Mouse (Mus musculus) left cerebral cortex, postnatal 36 days (tissue): Measurements from ENCODE around the gene Fat3. TPM values are rescaled to one million over a fixed set of nuclear protein-coding genes. Genes with fewer than 3 reads are reported as not detected.

Experiments
- DNase-seq, 2 experiments: peaks; one replicate each; pipeline ENCODE4 v3.0.0; 2021 to 2022; ENCODE audit warnings: low spot score in 2 of 2, mixed read lengths in 1 of 2
- intact Hi-C: fragments of 180-260 bp; cut with DNase I; formaldehyde crosslinking; loops from one replicate; pipeline ENCODE4 v1.15.1; 2025
- total RNA-seq, 2 experiments: library from RNA; stranded (reverse); gene quantifications; 2 replicates each; pipeline ENCODE4 v1.2.3; 2021

The Fat3 gene
- total RNA-seq, 2 experiments from 2014 or later, result 73.1 to 78.6 TPM

DNA sequence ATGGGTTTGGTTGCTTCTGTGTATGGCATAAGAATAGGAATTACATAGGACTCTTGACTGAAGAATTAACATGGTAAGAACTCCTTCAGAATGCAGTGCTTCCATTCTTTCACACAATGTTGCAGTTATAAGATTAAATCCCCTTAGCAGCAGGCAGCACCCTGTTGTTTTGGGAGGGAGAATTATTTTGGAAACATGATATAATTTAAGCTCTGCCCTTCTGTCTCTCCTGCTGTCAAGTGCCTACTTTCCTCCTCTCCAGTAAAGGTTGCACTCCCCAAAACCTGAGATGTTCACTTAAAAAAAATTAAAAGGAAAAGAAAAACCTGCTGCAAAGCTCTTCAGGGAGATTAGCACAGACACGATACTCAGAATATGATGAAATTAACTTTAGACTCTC lies 228.3 kb downstream of the Fat3 start:
- intact Hi-C loops, result no loop called here
- no peak for DNase-seq

DNA sequence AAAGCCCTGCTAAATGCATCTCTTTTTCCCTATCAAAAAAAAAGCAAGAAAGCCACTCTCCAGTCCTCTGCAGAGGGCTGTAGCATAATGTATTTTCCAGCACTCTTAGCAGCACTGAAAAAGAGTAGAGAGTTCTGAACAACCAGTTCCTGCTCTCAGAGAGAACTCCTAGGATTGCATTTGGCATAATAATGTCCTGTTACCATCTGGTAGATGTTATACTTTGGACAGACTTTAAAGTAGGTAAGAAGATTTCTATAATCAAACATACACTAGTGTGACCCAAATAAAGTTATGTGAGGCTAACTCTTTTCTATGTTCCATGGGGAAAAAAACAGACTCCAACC lies 230.3 kb downstream of the Fat3 start:
- no peak for DNase-seq
- intact Hi-C loops, result no loop called here

DNA sequence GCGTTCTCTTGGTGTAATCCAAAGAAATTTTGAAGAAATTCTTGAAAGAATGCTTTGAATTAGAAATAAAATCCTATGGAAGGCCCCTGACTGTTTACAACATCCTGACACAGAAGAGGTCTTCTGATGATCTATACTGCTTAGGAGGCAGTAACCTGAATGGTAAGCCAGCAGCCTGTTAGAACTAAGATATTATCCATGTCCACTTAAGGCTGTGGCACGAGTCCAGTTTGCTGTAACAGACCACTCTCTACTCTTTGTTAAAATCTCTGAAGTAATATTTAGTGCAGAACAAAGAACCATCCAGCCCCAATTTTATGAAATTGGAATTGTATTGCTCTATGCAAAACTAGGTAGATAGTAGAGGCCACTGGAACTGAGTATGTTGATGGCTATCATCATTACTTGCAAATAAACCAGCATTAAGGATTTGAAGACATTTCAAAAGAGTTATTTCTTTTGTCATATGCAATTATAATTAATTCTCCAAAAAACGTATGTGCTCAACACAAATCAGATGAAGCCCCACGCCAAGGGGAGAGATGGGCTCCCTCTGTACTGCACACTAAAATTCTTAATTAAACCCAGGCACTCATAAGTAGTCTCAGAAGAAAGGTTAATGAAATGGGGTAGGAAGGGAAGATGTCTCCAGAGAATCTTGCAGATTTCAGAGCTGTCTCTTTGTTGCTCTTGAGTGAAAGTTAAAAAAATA lies 230.9 kb downstream of the Fat3 start:
- intact Hi-C loops, result no loop called here
- no peak for DNase-seq

DNA sequence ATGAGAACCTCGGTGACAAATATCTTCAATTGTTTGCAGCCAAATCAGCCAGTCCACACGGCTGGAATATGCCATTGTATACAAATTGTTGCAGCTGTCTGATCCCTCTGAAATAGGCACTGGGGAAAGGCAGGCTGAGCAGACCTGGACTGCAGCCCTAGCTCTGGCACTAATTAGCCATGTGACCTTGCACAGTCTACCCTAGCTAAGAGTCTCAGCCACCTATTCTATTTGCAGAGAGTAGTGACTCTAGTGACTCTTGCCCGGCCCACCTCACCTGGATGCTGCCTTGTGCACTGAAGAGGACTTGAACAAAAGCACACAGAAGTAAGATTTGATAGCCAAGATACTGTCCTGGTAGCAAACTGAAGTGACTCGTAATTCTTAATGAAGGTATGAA lies 235.6 kb downstream of the Fat3 start:
- intact Hi-C loops, result no loop called here
- no peak for DNase-seq

DNA sequence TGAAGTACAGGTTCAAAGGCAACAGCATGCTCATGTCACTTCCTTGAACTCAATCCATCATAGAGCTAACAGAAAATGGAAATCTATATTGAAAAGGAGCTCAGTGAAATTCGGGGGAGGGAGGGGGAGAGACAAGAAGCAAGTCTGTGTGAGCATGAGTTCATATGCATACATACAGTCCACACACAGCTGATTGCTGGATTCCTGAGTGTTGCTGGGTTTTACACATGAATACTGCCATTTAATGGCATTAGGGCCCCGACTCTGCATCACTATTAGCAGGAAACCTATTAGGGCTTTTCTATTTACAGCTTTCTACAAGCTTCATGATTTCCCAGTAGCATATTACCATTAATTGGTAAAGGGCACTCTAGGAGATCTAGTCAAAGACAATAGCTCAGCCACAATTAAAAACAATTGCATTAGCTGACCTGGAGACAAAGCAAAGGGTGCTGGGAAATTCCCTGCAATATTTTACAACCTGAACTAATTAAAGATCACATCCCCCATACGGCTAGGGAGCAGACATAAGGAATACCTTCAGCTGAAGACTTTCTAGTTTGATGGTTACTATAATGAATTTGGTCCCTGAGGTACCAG lies 243.7 kb downstream of the Fat3 start:
- DNase-seq, result no peak
- intact Hi-C loops, result no loop called here

DNA sequence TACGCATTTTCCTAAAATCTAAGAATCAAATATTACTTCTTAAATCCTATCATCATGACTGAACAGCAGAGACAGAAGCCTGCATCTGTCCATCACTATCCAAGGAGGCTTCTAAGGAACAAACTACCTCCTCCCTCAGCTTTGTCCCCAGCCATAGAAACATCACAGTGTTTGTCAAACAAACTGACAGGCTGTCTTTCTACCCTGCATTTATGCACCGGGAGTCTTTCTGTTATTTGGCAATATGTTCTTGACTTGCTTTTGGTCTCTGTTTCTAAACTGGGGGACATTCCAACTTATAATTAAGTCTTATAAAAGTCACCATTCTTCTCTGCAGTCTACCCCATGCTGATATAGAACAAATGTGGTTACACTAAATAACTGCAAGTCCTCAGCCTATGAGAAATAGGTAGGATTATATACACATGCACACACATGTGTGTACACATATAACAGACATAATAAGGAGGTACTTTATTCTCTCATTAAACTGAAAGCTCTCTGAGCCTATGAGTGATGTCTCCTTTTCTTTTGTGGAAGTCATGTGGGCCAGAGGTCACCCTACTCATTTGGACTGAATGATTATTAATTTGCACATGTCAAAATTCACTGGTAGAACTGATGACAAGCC lies 244.4 kb downstream of the Fat3 start:
- DNase-seq, result no peak
- intact Hi-C loops, result no loop called here

DNA sequence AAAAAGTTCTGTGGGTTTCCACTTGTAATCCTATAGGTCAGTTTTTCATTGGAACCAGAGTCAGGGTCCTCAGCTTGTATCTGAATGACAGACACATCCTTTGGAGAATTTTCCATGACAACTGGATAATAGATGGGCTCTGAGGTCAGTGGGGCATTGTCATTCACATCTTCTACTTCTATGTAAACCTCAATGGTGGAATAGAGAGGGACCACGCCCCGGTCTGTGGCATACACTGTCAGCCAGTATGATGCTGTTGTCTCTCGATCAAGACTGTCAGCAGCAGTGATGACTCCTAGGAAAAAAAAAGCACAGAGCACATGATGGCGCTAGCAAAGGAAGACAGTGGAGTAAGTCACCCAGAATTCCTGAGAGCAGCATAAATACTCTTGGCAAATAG lies 254.3 kb downstream of the Fat3 start:
- intact Hi-C loops, result no loop called here

DNA sequence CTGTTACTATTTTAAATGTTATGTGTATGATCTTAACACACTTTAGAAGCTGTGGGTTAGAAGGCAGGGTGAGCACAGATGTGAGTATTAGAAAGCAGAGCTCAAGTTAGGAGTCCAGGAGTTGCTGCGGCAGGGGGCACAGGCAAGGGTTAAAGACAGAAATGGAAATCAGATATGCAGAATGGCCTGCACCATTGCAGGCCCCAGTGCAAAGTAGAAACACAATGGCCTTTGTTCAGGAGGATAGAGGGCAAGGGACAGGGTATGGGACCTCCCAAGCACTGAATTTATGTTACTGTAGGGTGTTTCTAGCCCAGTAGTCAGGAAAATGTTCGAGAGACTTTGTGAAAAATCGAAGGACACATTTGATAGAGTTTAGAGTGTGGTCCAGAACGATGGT lies 269.5 kb downstream of the Fat3 start:
- DNase-seq, result no peak
- intact Hi-C loops, result no loop called here

More for the DNA sequence above, 254.3 kb downstream of the Fat3 start:
- DNase-seq, result no peak

DNA sequence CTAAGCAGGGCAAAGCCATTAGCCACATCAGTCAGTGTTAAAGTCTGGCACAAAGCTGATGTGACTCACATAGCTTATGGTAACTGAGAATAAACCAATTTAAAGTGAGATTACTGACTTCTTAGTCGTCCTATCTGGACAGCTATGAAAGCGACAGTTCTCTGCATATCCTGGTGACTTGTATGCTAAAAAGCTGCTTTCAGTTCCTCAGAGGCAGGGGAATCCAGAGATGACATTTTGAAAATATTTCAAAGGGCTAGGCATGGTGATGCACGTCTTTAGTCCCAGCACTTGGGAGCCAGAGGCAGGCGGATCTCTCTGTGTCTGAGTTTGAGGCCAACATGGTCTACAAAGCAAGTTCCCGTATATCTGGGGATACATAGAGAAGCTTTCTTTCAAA lies 272.2 kb downstream of the Fat3 start:
- no peak for DNase-seq
- intact Hi-C loops, result no loop called here

DNA sequence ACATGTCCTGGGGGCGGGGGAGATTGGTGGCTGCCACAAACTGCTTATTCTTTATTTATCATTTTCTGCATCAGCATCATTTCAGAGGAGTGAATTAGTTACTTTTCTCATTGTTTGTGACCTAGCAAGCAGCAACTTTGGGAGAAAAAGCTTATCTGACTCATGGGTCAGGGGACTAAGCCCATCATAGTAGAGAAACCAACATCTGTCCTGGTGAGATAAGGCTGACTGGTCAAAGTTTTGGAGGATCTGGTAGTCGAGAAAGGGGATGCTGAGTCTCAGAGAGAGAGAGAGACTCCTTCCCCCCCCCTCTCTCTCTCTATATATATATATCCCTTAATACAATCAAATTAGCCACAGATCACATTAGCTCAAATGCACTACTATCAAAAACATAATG lies 273.7 kb downstream of the Fat3 start:
- intact Hi-C loops, result no loop called here
- DNase-seq, result no peak

DNA sequence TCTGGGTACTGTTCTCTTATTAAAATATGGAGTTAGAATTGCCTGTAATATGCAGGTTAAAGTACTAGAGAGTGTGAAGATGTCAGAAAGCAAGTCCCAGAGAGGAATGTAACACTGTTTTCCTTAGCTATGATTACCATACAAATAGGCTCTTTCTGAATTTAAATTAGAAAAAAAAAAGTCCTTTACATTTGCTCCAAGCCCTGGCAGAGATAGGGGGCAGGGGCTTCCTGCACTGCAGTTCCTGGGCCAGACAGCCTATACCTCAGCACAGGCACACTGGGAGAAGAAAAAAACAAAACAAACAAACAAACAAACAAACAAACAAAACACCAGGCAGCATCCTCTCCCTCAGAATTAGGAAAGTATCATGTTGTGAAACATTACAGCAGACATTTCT lies 274.5 kb downstream of the Fat3 start:
- intact Hi-C loops, result no loop called here

DNA sequence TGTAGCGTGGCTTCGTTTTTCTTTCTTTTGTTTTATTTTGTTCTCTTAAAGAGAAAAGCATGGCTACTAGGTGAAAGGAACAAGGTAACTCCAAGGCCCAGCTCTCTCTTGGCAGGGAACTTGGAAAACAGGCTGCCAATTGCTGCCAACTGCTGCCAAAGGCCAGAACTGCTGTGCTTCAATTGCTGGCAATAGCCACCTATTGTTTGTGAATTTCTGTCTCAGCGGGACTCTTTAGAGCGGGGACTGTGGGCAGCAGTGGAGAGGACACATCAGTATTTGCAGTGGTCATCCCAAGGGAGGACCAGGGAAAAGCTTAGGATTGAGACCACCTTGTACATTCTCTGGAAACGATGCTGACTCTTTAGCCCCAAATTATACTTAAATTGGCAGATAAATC lies 279.2 kb downstream of the Fat3 start:
- intact Hi-C loops, result no loop called here
- DNase-seq, result no peak

More for the DNA sequence above, 274.5 kb downstream of the Fat3 start:
- DNase-seq, result no peak

DNA sequence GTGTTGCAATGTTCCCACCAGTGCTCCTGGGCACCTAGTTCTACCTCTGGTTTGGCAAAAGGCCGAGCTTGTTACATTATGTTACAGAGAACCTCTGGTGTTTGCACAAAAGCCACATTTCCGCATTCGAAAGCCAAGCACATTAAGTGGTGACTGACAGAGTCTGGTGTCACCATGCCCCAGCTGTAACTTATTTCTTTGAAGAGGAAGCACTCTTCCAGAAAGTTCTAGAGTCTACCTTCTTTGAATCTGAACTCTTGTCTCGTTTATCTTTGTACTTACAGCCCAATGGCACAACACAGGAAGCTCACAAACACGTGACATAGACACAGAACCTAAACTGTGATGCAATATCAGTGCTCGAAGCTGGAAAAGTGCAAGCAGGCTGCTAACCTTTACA lies 284.9 kb downstream of the Fat3 start:
- no peak for DNase-seq
- intact Hi-C loops, result no loop called here

DNA sequence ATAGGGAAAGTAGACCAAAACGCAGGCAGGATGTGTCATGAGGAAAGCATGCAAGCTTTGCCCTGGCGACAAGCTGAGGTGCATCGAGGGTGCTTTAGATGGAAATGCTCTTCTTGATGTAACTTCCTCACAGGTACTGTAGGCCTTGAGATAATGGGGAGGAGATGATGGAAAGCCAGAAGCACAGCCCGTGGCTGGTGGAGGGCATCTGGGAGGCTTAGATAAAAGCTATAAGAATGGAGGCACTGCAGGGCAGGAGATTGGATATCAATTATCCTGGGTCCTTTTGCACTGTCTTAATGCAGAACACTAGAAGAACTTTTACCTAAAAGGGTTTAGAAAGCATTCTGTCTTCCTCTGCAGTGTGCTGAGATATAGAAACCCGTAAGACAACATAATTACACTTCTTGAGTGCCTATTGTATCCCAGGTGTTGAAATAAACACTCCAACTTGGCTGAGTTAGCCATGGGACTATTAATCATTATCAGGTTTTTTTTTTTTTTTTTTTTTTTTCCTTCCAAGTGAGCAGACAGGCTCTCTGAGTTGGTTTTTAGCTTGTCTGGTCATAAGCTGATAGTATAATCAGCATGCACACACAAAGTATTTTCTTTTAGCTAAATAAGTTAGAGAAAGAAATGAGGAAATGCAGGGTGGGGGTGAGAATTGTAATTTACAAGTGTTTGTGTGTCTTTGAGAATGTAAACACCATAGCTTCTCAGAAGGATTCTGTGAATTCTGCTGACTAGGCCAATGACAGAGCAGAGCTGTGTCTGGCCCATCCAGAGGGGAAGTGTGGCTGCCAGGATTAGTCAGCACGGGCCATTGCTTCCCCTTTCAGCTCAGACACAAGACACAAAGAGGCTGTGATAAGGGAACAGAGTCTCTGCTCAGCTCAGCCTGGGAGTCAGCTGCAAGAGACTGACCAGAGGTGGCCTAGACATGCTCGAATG lies 286.1 kb downstream of the Fat3 start:
- peak; percentile 43 to 45 for DNase-seq
- intact Hi-C loops, result no loop called here

DNA sequence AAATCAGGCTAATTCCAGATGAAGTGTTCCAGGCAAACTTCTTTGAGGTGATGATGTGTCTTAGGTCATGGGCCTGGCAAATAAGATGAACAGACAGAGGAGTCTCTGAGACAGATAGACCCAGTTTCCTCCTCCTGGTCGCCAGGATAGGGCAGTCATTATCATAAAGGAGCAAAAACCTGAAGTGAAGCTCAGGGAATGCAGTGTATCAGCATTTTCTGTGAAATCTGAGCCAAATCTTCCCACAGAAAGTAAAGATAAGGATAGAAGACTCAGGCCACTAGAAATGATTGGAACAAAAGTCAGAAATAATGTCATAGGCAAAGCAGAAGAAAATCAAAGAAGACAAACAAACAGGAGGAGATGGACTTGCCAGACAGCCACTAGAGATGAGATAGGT lies 287.8 kb downstream of the Fat3 start:
- no peak for DNase-seq
- intact Hi-C loops, result no loop called here

DNA sequence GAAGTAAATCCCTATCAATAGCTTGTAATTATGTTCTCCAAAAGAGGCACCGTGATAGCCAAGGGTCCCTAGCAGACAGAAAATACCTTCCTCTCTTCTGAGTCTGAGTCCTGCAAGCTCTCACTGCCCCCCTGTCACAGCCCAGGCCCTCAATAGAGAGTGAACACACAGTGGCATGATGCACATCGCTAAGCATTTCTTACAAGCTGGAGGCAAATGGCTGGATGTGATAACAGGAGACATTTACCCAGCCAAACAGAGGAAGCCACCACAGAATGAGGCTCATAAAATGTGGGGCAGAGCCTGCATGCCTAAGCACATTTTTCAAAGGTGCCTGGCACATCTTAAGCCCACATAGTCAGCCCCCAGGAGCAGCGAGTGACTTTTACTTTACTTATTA lies 288.5 kb downstream of the Fat3 start:
- no peak for DNase-seq
- intact Hi-C loops, result no loop called here

DNA sequence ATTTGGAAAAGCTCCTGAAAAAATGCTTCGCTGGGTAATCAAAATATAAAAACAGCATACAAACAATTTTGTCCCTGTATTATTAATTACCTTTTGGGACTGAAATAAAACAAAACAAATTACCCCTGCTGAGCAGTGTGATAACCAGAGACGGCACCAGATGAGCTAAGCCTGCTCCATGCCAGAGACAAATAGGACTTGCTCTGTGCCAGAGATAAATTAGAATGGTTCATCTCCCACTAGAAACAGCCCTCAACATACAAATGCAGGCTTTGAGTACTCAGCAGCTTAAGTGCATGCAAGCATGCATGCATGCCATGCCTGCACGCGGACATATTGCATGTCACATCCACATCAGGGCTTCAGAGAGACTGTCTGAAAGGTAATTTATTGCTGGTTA lies 288.9 kb downstream of the Fat3 start:
- no peak for DNase-seq
- intact Hi-C loops, result no loop called here

DNA sequence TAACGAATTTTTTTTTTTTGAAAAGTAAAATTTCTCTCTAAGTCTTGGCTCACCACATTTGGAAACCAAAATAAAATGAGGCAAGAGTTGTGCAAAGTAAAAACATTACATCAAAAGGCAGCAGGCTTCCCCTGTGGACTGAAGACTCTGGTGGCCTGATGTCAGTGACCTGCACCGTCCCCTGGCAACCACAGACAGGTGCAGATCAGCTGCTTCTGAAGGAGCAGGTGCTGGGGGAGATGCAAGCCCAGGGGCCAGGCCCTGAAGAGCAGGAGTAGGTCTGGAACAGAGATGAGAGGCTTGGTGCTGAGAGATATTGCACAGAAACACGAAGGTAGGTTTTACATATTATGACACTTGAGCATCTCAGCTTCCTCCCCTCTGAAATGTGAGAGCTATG lies 289.6 kb downstream of the Fat3 start:
- intact Hi-C loops, result no loop called here
- DNase-seq, result no peak

DNA sequence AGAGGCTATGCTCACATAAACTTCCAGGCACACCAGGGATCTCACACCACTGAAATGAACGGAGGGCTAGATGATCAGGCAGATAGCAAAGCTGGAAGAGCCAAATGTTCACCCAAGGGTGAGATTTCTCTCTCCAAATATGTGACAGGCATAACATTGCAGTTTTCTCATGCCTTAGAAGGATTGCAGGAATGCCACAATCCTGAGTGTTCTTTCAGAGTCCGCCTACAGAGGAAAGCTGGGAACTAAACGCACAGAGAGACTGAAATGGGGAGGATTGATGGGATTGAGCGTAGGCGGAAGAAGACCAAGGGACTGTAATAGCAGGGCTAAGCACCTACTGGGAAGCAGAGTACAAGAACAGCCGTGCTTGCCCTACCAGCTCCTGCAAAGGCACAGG lies 298.8 kb downstream of the Fat3 start:
- DNase-seq, result peak in 1 of 2 experiments; percentile 29
- intact Hi-C loops, result loop anchor here (10.0 kb wide), 1 partner anchor 303 kb away; the partner anchor contains the start of gene Fat3

DNA sequence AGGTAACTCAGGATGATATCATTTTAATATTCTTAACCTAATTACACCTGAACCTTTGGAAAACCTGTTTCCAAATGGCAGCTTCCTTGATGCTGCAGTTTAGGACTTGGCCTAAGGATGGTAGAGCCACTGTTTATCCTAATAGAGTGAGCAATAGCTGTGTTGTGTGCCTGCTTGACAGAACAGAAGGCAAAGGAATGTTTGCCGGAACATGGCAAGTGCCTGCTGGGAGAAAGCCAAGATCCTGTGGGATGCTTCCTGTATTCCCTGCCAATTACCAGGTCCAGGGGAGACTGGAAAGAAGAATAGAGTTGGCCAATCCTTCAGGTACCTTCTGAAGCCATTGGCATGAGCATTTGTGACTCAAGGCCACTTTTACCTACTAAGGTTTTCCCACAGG lies 300.1 kb downstream of the Fat3 start:
- DNase-seq, result no peak
- intact Hi-C loops, result loop anchor here (10.0 kb wide), 1 partner anchor 304 kb away; the partner anchor contains the start of gene Fat3
